Mouse (Mus musculus) heart, embryonic 11.5 days (tissue): ENCODE data around the gene Rag2. TPM values are rescaled to one million over a fixed set of nuclear protein-coding genes. Genes with fewer than 3 reads are reported as not detected.

Source experiments
- ATAC-seq: fragments of 200-750 bp; cut with Nextera tagmentation; replicated peaks from 2 replicates; pipeline ENCODE4 v1.8.0; 2017; ENCODE audit warnings: moderate library complexity; ENCODE audit not compliant: insufficient number of reproducible peaks, low FRiP score, low TSS enrichment
- H3K27ac ChIP-seq: fragments of 300-500 bp; sonication (generic); 2 replicates; pipeline ENCODE4 v1.5.1; 2014; ENCODE audit warnings: mild to moderate bottlenecking, low read depth, low read length
- H3K27me3 ChIP-seq: fragments of 300-500 bp; sonication (generic); 2 replicates; pipeline ENCODE4 v1.6.1; 2014; ENCODE audit warnings: mild to moderate bottlenecking, low read length, mixed read lengths; ENCODE audit not compliant: control insufficient read depth, insufficient read depth
- H3K36me3 ChIP-seq: fragments of 300-500 bp; sonication (generic); 2 replicates; pipeline ENCODE4 v1.6.1; 2014; ENCODE audit warnings: mild to moderate bottlenecking, low read length, moderate library complexity, mixed read lengths; ENCODE audit not compliant: control insufficient read depth, insufficient read depth
- H3K4me1 ChIP-seq: fragments of 300-500 bp; sonication (generic); 2 replicates; pipeline ENCODE4 v1.6.1; 2014; ENCODE audit warnings: low read length; ENCODE audit not compliant: control insufficient read depth, insufficient read depth
- H3K4me2 ChIP-seq: fragments of 300-500 bp; sonication (generic); 2 replicates; pipeline ENCODE4 v1.6.1; 2014; ENCODE audit warnings: mild to moderate bottlenecking, moderate library complexity
- H3K4me3 ChIP-seq: fragments of 300-500 bp; sonication (generic); 2 replicates; pipeline ENCODE4 v1.5.1; 2014; ENCODE audit warnings: low read depth, low read length
- H3K9ac ChIP-seq: fragments of 300-500 bp; sonication (generic); 2 replicates; pipeline ENCODE4 v1.6.1; 2014; ENCODE audit warnings: mild to moderate bottlenecking, low read depth, low read length, moderate library complexity
- H3K9me3 ChIP-seq: fragments of 300-500 bp; sonication (generic); replicated peaks from 2 replicates; pipeline ENCODE4 v1.6.1; 2016; ENCODE audit warnings: low read length; ENCODE audit not compliant: control insufficient read depth
- WGBS: fragments of 180-500 bp; shearing (Covaris S2); extraction: QIAGEN DNeasy Blood & Tissue Kit; methylation state at CpG from one replicate; pipeline ENCODE4 v1.1.7; 2014; ENCODE audit not compliant: insufficient replicate concordance; 5-methylcytosine and 5-hydroxymethylcytosine counted together
- polyA plus RNA-seq: library from polyadenylated mRNA; unstranded; fragments of >200 nt; fragmentation: Nextera tagmentation; extraction: Ambion mirVana; gene quantifications from 2 replicates; pipeline ENCODE4 v1.2.1, GENCODE M21; 2014

The Rag2 gene
- polyA plus RNA-seq, 1 experiment from 2014 or later, result not detected

- Histone ChIP-seq H3K4me2 (no peak overlapping the region), H3K9ac (no peak overlapping the region), H3K4me3 (no peak overlapping the region), H3K27ac (no peak overlapping the region), H3K36me3 (no peaks in the 10 kb centered on the region), H3K9me3 (no peaks in the 10 kb centered on the region), H3K4me1 (peaks cover 5% of the 10 kb centered on the region; the same call in 1 of the 2 replicates), H3K27me3 (no peaks in the 10 kb centered on the region)
- WGBS, result 78% methylated on average over 4 of the region's 4 CpGs
- no peak for ATAC-seq
Observed at GRCm38 (mm10) chr2:101618373-101618772, 6.1 kb upstream of the Rag2 start.

- Histone ChIP-seq H3K9ac (no peak overlapping the region), H3K4me1 (peaks cover 4% of the 10 kb centered on the region; the same call in 1 of the 2 replicates), H3K4me2 (no peak overlapping the region), H3K4me3 (no peak overlapping the region), H3K27me3 (no peaks in the 10 kb centered on the region), H3K36me3 (no peaks in the 10 kb centered on the region), H3K9me3 (no peaks in the 10 kb centered on the region), H3K27ac (no peak overlapping the region)
- 76% methylated on average over 3 of the region's 3 CpGs for WGBS
- no peak for ATAC-seq
Observed at GRCm38 (mm10) chr2:101620899-101621298, 3.6 kb upstream of the Rag2 start.

GRCm38 (mm10) chr2:101621611-101622010 lies 2.9 kb upstream of the Rag2 start:
- 61% methylated on average over 7 of the region's 7 CpGs for WGBS
- Histone ChIP-seq H3K27ac (no peak overlapping the region), H3K4me3 (no peak overlapping the region), H3K9ac (no peak overlapping the region), H3K4me1 (no peaks in the 10 kb centered on the region), H3K9me3 (no peaks in the 10 kb centered on the region), H3K36me3 (no peaks in the 10 kb centered on the region), H3K4me2 (no peak overlapping the region), H3K27me3 (no peaks in the 10 kb centered on the region)
- ATAC-seq, result no peak

GRCm38 (mm10) chr2:101623042-101623441 lies 1.5 kb upstream of the Rag2 start:
- Histone ChIP-seq H3K4me1 (no peaks in the 10 kb centered on the region), H3K36me3 (no peaks in the 10 kb centered on the region), H3K4me3 (no peak overlapping the region), H3K9ac (no peak overlapping the region), H3K27ac (no peak overlapping the region), H3K9me3 (no peaks in the 10 kb centered on the region), H3K4me2 (no peak overlapping the region), H3K27me3 (no peaks in the 10 kb centered on the region)
- ATAC-seq, result no peak
- WGBS, result 92% methylated on average over 2 of the region's 2 CpGs

- no peaks in the 10 kb centered on the region for H3K9me3 ChIP-seq
- H3K9ac ChIP-seq, result no peak overlapping the region
- 68% methylated on average over 2 of the region's 2 CpGs for WGBS
- ATAC-seq, result no peak
- H3K36me3 ChIP-seq, result no peaks in the 10 kb centered on the region
- no peak overlapping the region for H3K4me3 ChIP-seq
- H3K27me3 ChIP-seq, result no peaks in the 10 kb centered on the region
- H3K4me2 ChIP-seq, result no peak overlapping the region
- no peak overlapping the region for H3K27ac ChIP-seq
- H3K4me1 ChIP-seq, result no peaks in the 10 kb centered on the region
Observed at GRCm38 (mm10) chr2:101624011-101624410, 507 bp upstream of the Rag2 start.

- H3K36me3 ChIP-seq, result no peaks in the 10 kb centered on the region
- H3K4me1 ChIP-seq, result no peaks in the 10 kb centered on the region
- H3K4me3 ChIP-seq, result no peak overlapping the region
- no peak for ATAC-seq
- H3K27me3 ChIP-seq, result no peaks in the 10 kb centered on the region
- H3K27ac ChIP-seq, result no peak overlapping the region
- H3K9ac ChIP-seq, result no peak overlapping the region
- H3K4me2 ChIP-seq, result no peak overlapping the region
- H3K9me3 ChIP-seq, result no peaks in the 10 kb centered on the region
Observed at GRCm38 (mm10) chr2:101627227-101627626, 2.7 kb downstream of the Rag2 start.

GRCm38 (mm10) chr2:101628297-101629236 lies 4.0 kb downstream of the Rag2 start:
- peak overlapping the region; percentile 58; the same call in 1 of the 2 replicates for H3K27ac ChIP-seq
- peak overlapping the region; percentile 81 for H3K9ac ChIP-seq
- 3% methylated on average over 31 of the region's 31 CpGs for WGBS

GRCm38 (mm10) chr2:101638979-101639839 lies 14.7 kb downstream of the Rag2 start:
- no peak for ATAC-seq
- 70% methylated on average over 7 of the region's 7 CpGs for WGBS
- H3K4me1 ChIP-seq, result no peaks in the 10 kb centered on the region

More at GRCm38 (mm10) chr2:101628297-101629236, 4.0 kb downstream of the Rag2 start:
- Histone ChIP-seq H3K27me3 (no peaks in the 10 kb centered on the region), H3K4me2 (peak overlapping the region; percentile 67), H3K4me1 (no peaks in the 10 kb centered on the region), H3K36me3 (no peaks in the 10 kb centered on the region), H3K4me3 (peak overlapping the region; percentile 74), H3K9me3 (no peaks in the 10 kb centered on the region)
- peak; percentile 93 for ATAC-seq

More at GRCm38 (mm10) chr2:101638979-101639839, 14.7 kb downstream of the Rag2 start:
- Histone ChIP-seq H3K9me3 (no peaks in the 10 kb centered on the region), H3K27ac (no peak overlapping the region), H3K9ac (no peak overlapping the region), H3K4me2 (no peak overlapping the region), H3K36me3 (no peaks in the 10 kb centered on the region), H3K4me3 (no peak overlapping the region), H3K27me3 (no peaks in the 10 kb centered on the region)
